Mouse (Mus musculus) heart, embryonic 13.5 days (tissue): ENCODE data around the gene Nhsl2. TPM values are rescaled to one million over a fixed set of nuclear protein-coding genes. Genes with fewer than 3 reads are reported as not detected.

Experiments used
- microRNA-seq: library from miRNA; unstranded; fragments of <30 nt; microRNA quantifications from one replicate; pipeline ENCODE4, GENCODE M21; 2016
- polyA plus RNA-seq: library from polyadenylated mRNA; unstranded; fragments of >200 nt; fragmentation: Nextera tagmentation; extraction: Ambion mirVana; gene quantifications from 2 replicates; pipeline ENCODE4 v1.2.1, GENCODE M21; 2015

The Nhsl2 gene
- polyA plus RNA-seq, 1 experiment from 2014 or later = 11.1 TPM

Small RNA genes lying within 50 kb of the gene (microRNA-seq; reads per million reads assigned to microRNA genes)
- not detected for gene Gm27843

Other genes with a start within 250 kb of the Nhsl2 start
- gene Ogt, start 209.3 kb upstream of the Nhsl2 start, polyA plus RNA-seq = 85.4 and 90.5 TPM in 2 replicates
- gene Cxcr3, start 115.1 kb upstream of the Nhsl2 start, polyA plus RNA-seq = 0.27 TPM in 2 replicates
- gene Gm4779, start 55.0 kb upstream of the Nhsl2 start, polyA plus RNA-seq = 0.22 and 0.28 TPM in 2 replicates
- gene 8030474K03Rik, start 54.7 kb upstream of the Nhsl2 start, polyA plus RNA-seq = 0.17 and 0.19 TPM in 2 replicates
- 0.88 and 1.2 TPM in 2 replicates for gene Rtl5, start 221.9 kb downstream of the Nhsl2 start, polyA plus RNA-seq